Mouse (Mus musculus): ENCODE measurements at regions not wholly inside any gene's neighbourhood (a gene's known extent, or its start where the extent isn't known, plus 50 kb on each side); places are given as distances from the start of the nearest gene placed in this dataset.
A peak's percentile ranks its signal among the peaks of the same experiment; 100 is the strongest.

DNA sequence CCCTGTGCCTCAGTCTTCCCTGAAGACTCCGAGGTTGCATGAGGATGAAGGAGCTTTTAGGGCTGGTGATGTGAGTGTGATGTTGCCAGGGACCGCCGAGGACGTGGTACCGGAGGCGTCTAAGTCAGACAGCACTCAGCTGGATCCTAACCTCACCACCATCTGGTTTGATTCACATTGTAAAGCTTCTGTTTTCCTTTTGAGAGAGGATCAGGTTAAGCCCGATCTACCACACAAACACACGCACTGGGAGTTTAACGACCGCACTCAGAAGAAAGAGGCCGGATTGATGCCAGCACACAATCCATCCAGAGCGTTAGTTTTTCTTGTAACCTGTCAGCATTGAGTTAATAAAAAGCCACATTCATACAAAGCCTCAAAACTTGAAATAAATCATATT is 371.9 kb downstream of the Cog6 start:
- Histone ChIP-seq H3K4me1 (peaks cover 13% of the 10 kb centered on the region), H3K27me3 (replicated peaks) (peaks cover 43% of the 10 kb centered on the region), H3K36me3 (replicated peaks; ENCODE audit: low read length) (no peaks in the 10 kb centered on the region), H3K9me3 (no peaks in the 10 kb centered on the region; the same call in 1 of the 2 replicates), H3K4me3 (replicated peaks) (no peak overlapping the region)
- TF ChIP-seq GATA1 (IDR thresholded peaks at IDR 0.05; ENCODE audit: borderline replicate concordance, low read length) (no peak), FLI1 (IDR thresholded peaks at IDR 0.05; ENCODE audit: low read length) (no peak)

- TF ChIP-seq GATA1 (IDR thresholded peaks at IDR 0.05; ENCODE audit: borderline replicate concordance, low read length) = no peak
- no peak for TF ChIP-seq FLI1 (IDR thresholded peaks at IDR 0.05; ENCODE audit: low read length)
- Histone ChIP-seq H3K27me3 (replicated peaks) (peaks cover 40% of the 10 kb centered on the region), H3K9me3 (no peaks in the 10 kb centered on the region; the same call in 1 of the 2 replicates), H3K4me3 (replicated peaks) (no peak overlapping the region), H3K4me1 (peaks cover 16% of the 10 kb centered on the region), H3K36me3 (replicated peaks; ENCODE audit: low read length) (no peaks in the 10 kb centered on the region)
Measured at GRCm38 (mm10) chr3:52644178-52645128, 372.6 kb downstream of the Cog6 start.

DNA sequence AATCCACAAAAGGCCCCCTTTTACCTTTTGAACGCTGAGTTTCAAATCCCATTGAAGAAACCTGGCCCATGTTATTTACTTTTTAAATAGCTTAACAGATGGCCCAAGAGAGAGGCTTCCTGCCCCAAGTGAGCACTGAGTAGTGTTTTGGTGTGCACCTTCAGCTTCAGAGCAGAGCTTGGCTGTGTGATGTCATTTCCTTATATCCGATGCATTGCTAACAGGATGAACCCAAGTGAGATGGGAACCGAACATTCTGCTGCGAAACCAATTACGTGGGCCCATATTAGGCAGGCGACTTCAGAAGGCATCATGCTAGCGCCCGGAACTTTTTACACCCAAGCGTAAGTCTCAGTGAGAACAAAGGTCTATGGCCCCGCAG is 373.2 kb downstream of the Cog6 start:
- Histone ChIP-seq H3K36me3 (replicated peaks; ENCODE audit: low read length) (no peaks in the 10 kb centered on the region), H3K4me1 (peaks cover 16% of the 10 kb centered on the region), H3K27me3 (replicated peaks) (peaks cover 41% of the 10 kb centered on the region), H3K4me3 (replicated peaks) (no peak overlapping the region), H3K9me3 (no peaks in the 10 kb centered on the region; the same call in 1 of the 2 replicates)
- TF ChIP-seq GATA1 (IDR thresholded peaks at IDR 0.05; ENCODE audit: borderline replicate concordance, low read length) (no peak), FLI1 (IDR thresholded peaks at IDR 0.05; ENCODE audit: low read length) (no peak)

GRCm38 (mm10) chr3:52643100-52643551 is 373.9 kb downstream of the Cog6 start:
- TF ChIP-seq GATA1 (IDR thresholded peaks at IDR 0.05; ENCODE audit: borderline replicate concordance, low read length) (no peak), FLI1 (IDR thresholded peaks at IDR 0.05; ENCODE audit: low read length) (no peak)
- peaks cover 16% of the 10 kb centered on the region for H3K4me1 ChIP-seq
- H3K36me3 ChIP-seq (replicated peaks; ENCODE audit: low read length) = no peaks in the 10 kb centered on the region
- no peak overlapping the region for H3K4me3 ChIP-seq (replicated peaks)
- H3K9me3 ChIP-seq = no peaks in the 10 kb centered on the region; the same call in 1 of the 2 replicates
- peaks cover 37% of the 10 kb centered on the region for H3K27me3 ChIP-seq (replicated peaks)

DNA sequence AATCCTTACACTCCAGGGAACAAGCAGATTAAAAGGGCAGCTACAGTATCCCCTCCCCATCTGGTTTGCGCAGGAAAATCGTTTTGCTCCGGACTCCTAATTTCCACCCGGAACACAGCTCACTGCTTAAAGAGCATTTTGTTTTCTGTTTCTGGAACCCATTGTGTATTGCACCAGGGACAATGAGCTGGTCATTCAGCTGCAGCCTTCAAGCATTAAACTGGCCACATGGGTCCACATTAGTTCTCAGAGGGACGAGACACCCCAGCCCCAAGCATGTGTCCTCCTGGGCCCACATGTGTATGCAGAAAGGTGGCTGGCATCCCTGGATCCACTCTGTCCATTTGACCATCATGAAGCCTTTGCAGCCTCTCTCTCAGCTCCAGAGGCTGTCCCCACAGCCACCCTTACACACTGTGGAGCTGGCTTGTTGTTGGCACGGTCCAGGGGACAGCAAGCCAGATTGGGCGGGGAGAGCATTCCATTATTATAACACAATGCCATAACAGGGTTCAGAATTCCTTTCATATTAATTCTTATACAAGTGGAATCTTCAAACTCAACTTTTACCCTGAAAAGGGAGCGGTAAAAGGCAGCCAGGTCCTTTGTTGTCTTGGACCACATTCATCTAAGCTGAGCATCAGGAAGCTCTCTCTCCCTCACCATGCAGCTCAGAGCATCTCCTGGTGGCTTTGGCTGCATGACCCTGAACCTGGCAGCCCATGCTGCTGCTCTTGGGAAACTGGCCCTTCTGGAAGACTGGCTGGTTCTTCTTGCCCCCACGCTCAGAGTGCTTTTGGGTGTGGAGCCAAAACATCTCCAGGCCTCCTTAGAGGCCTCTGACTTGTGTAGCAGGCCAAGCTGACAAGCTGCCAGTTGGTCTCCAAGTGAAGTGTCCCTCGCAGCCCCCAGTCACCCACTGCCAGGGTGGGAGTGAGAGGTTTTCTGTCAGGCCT is 373.4 kb downstream of the Foxo1 start:
- Histone ChIP-seq H3K36me3 (replicated peaks; ENCODE audit: low read length) (no peaks in the 10 kb centered on the region), H3K4me3 (replicated peaks) (no peak overlapping the region), H3K9me3 (no peaks in the 10 kb centered on the region; the same call in 1 of the 2 replicates), H3K4me1 (peaks cover 16% of the 10 kb centered on the region), H3K27me3 (replicated peaks) (peaks cover 30% of the 10 kb centered on the region)
- TF ChIP-seq GATA1 (IDR thresholded peaks at IDR 0.05; ENCODE audit: borderline replicate concordance, low read length) (no peak), FLI1 (IDR thresholded peaks at IDR 0.05; ENCODE audit: low read length) (no peak)

DNA sequence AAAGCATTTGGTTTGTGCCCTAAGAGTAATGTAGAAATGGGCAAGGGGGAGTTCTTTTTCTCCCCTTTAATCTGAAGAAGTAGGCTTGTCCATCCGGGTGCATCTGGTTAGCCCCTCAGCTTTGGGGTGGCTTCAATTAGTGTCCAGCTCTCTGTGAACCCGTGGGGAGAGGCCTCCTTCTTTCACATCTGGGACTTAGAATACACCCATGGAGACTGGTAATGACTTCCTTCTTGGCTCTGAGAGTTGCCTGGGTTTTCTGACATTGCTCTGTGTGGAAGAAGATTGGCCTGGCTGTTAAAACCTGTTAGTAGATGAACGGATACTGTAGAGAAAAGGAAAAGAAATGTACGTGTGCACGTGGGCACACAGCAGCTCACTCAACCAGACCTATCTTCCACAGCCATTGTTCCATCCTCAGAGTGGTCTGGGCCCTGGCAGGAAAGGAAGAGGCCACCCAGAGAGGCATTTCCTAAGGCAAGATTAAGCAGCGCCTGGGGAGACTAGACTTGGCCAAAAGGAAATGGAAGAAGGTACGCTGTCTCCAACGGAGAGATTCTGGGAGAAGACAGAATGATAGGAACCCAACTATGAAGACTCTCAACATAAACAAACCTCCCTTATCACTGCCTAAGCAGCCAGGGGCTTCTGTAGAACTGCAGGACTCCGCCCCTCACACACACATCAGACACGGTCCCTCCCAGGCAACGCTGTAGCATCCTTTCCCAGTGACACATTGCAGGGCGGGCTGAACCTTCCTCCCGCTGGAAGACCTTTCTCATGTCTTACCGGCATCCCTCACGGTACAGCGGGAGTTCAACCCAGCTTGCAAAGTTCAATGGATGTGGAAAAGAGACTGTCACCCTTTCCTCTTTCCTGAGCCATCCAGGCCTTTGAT is 372.4 kb downstream of the Foxo1 start:
- H3K4me1 ChIP-seq = peaks cover 16% of the 10 kb centered on the region
- H3K4me3 ChIP-seq (replicated peaks) = peak overlapping the region; percentile 59
- H3K36me3 ChIP-seq (replicated peaks; ENCODE audit: low read length) = no peaks in the 10 kb centered on the region
- peaks cover 29% of the 10 kb centered on the region for H3K27me3 ChIP-seq (replicated peaks)
- no peaks in the 10 kb centered on the region; the same call in 1 of the 2 replicates for H3K9me3 ChIP-seq
- TF ChIP-seq GATA1 (IDR thresholded peaks at IDR 0.05; ENCODE audit: borderline replicate concordance, low read length) = no peak

DNA sequence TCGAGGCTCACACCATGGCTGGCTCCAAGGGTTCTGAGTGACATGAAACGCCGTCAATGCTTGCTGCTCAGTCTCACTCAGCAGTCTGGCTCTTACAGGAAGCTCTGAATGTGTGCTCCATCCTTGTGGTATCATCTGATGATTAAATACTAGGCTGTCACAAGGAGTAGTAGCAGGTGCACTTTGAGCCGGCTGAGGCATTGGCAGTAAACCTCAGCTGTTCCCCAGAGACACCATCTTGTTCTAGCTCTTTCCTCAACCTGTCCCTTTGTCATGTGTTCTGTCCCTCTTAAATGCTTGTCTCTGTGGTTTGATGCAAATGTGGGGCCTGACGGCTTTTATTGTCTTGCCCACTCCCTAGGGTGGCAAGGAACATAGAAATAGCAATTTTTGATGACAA is 370.7 kb downstream of the Foxo1 start:
- TF ChIP-seq FLI1 (IDR thresholded peaks at IDR 0.05; ENCODE audit: low read length) = no peak
- no peak for TF ChIP-seq GATA1 (IDR thresholded peaks at IDR 0.05; ENCODE audit: borderline replicate concordance, low read length)
- Histone ChIP-seq H3K4me1 (peaks cover 23% of the 10 kb centered on the region), H3K4me3 (replicated peaks) (no peak overlapping the region), H3K27me3 (replicated peaks) (peaks cover 17% of the 10 kb centered on the region), H3K9me3 (no peaks in the 10 kb centered on the region; the same call in 1 of the 2 replicates), H3K36me3 (replicated peaks; ENCODE audit: low read length) (no peaks in the 10 kb centered on the region)

DNA sequence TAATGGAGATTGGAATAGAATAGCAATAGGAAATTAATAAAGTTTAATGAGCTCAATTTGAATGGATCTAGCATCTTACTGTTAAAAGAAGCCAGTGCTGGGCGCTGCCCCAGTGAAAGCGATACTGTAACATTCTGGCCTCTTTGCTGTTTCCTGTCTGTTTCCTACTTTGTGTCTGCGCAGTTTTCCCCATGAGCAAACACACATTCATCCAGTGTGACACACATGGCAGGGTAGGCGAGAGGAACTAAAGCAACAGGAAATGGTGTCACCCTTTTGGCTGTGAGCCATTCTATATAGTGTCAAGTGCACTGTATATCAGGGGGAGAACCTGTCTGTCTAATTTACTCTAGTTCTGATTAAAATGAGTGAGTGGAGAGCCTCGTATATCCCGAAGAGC is 366.2 kb downstream of the Foxo1 start:
- Histone ChIP-seq H3K36me3 (replicated peaks; ENCODE audit: low read length) (no peaks in the 10 kb centered on the region), H3K27me3 (replicated peaks) (peaks cover 21% of the 10 kb centered on the region), H3K4me3 (replicated peaks) (peak overlapping the region; percentile 76), H3K4me1 (peaks cover 19% of the 10 kb centered on the region), H3K9me3 (no peaks in the 10 kb centered on the region)
- no peak for TF ChIP-seq GATA1 (IDR thresholded peaks at IDR 0.05; ENCODE audit: borderline replicate concordance, low read length)
- no peak for TF ChIP-seq FLI1 (IDR thresholded peaks at IDR 0.05; ENCODE audit: low read length)

All from megakaryocyte, embryonic 14.5 days (primary cell).